Comparison of ENCODE assay signal across 30 mouse cellular contexts in genomic region chr8:70441565-70441964, GRCm38 (mm10). TPM values are rescaled to one million over a fixed set of nuclear protein-coding genes. Genes with fewer than 3 reads are reported as not detected.
"Had no signal": no experiment of that assay in that cellular context is flagged by ENCODE, and none has a peak within 500 bp of the region (broad histone marks: within the 10 kb centered on the region; RNA-seq: fewer than 3 reads in every experiment).

No protein-coding gene starts in this region.

- H3K9me3 ChIP-seq: heart, embryonic 13.5 days; heart, embryonic 15.5 days; hindbrain, embryonic 10.5 days; hindbrain, embryonic 12.5 days; intestine, embryonic 15.5 days; limb, embryonic 12.5 days; liver, embryonic 13.5 days; liver, embryonic 15.5 days had no signal

- H3K4me3 ChIP-seq: gastrocnemius, adult 2 months; heart, adult 2 months; heart, embryonic 13.5 days; heart, embryonic 15.5 days; hindbrain, embryonic 10.5 days; hindbrain, embryonic 12.5 days; intestine, embryonic 15.5 days; layer of hippocampus, adult 2 months; left cerebral cortex, adult 2 months; limb, embryonic 12.5 days; liver, embryonic 13.5 days; liver, embryonic 15.5 days had no signal

- DNase-seq: gastrocnemius, adult 2 months; gastrocnemius, postnatal 10 days; gastrocnemius, postnatal 25 days; heart, adult 2 months; heart, postnatal 14 days; heart, postnatal 4 days; kidney, adult 18-20 months; kidney, adult 8-10 months; kidney, postnatal 10 days; kidney, postnatal 25 days; kidney, postnatal 4 days; liver; liver, embryonic 13.5 days; liver, postnatal 0 days had no signal

- H3K27me3 ChIP-seq: heart, embryonic 15.5 days; intestine, embryonic 15.5 days; limb, embryonic 12.5 days had no signal

- H3K36me3 ChIP-seq: heart, embryonic 13.5 days; heart, embryonic 15.5 days; hindbrain, embryonic 10.5 days; hindbrain, embryonic 12.5 days; intestine, embryonic 15.5 days; liver, embryonic 13.5 days; liver, embryonic 15.5 days had no signal

- ATAC-seq: hindbrain, embryonic 16.5 days; inflammation-experienced regulatory T-cells, adult 6 months; intestine, embryonic 15.5 days; intestine, postnatal 0 days; liver, postnatal 0 days had no signal

- H3K9ac ChIP-seq: heart, embryonic 13.5 days; heart, embryonic 15.5 days; hindbrain, embryonic 12.5 days; hindbrain, embryonic 14.5 days; intestine, embryonic 15.5 days; limb, embryonic 12.5 days; liver, embryonic 13.5 days; liver, embryonic 15.5 days; liver, postnatal 0 days had no signal

- H3K4me2 ChIP-seq: heart, embryonic 13.5 days; heart, embryonic 15.5 days; hindbrain, embryonic 12.5 days; hindbrain, embryonic 14.5 days; intestine, embryonic 15.5 days; limb, embryonic 12.5 days; liver, embryonic 13.5 days; liver, embryonic 15.5 days had no signal

- H3K27ac ChIP-seq: gastrocnemius, adult 2 months; heart, adult 2 months; heart, embryonic 13.5 days; heart, embryonic 15.5 days; hindbrain, embryonic 10.5 days; hindbrain, embryonic 12.5 days; hindbrain, embryonic 14.5 days; intestine, embryonic 15.5 days; layer of hippocampus, adult 2 months; left cerebral cortex, adult 2 months; limb, embryonic 12.5 days had no signal

RNA-seq across cellular contexts. Expression of gene Tmem59l, which starts 45.6 kb away (rescaled TPM):
- total RNA-seq: gastrocnemius, adult 2 months; gastrocnemius, postnatal 25 days; gastrocnemius, postnatal 4 days; granulocyte monocyte progenitor cell, adult 5-6 weeks; heart, adult 2 months; heart, postnatal 14 days; heart, postnatal 4 days had no signal
- polyA plus RNA-seq: heart, postnatal 0 days; liver, embryonic 15.5 days; liver, postnatal 0 days had no signal

RNA-seq across cellular contexts. Expression of gene Crlf1, which starts 51.4 kb away (rescaled TPM):
- total RNA-seq: granulocyte monocyte progenitor cell, adult 5-6 weeks had no signal
- polyA plus RNA-seq: inflammation-experienced regulatory T-cells, adult 6 months had no signal
